Mouse (Mus musculus) spleen, embryonic (tissue): ENCODE measurements around the gene Ddx6.
"Not testable (repeated sequence)": the region's sequence is repeated elsewhere in the genome, so short reads cannot be mapped to it uniquely, and the experiment has no call there.

Experiments
- CTCF ChIA-PET: fragments of 350-600 bp; sonication (Branson Sonifier 250); formaldehyde crosslinking; loops from one replicate; lab custom pipeline; 2022; lab: Charles Lee

The Ddx6 gene

GRCm38 (mm10) chr9:44637551-44638169, 33.0 kb downstream of the Ddx6 start:
- CTCF ChIA-PET: no interaction called here

- CTCF ChIA-PET: not testable (repeated sequence)
These were observed 34.0 kb downstream of the Ddx6 start for GRCm38 (mm10) chr9:44638726-44639125.

GRCm38 (mm10) chr9:44640028-44640427, 35.3 kb downstream of the Ddx6 start:
- CTCF ChIA-PET: not testable (repeated sequence)

- CTCF ChIA-PET: interaction anchor here (0.6 to 1.0 kb wide), 3 partner anchors 12 to 28 kb away, joined by 3 to 9 read pairs (median 5); no protein-coding TSS in a partner anchor
These were observed 36.1 kb downstream of the Ddx6 start for GRCm38 (mm10) chr9:44640646-44641357.

GRCm38 (mm10) chr9:44641616-44642015, 36.9 kb downstream of the Ddx6 start:
- CTCF ChIA-PET: interaction anchor here (0.6 to 1.0 kb wide), 3 partner anchors 11 to 29 kb away, joined by 3 to 9 read pairs (median 5); no protein-coding TSS in a partner anchor

- CTCF ChIA-PET: interaction anchor here (0.6 kb wide), 1 partner anchor 10 kb away, joined by 3 read pairs; no protein-coding TSS in a partner anchor
These were observed 38.4 kb downstream of the Ddx6 start for GRCm38 (mm10) chr9:44643103-44643502.

GRCm38 (mm10) chr9:44644186-44644585, 39.5 kb downstream of the Ddx6 start:
- CTCF ChIA-PET: interaction anchor here (0.5 kb wide), 1 partner anchor 49 kb away, joined by 4 read pairs; no protein-coding TSS in a partner anchor

GRCm38 (mm10) chr9:44645481-44645880, 40.8 kb downstream of the Ddx6 start:
- CTCF ChIA-PET: interaction anchor here (0.6 kb wide), 1 partner anchor 148 kb away, joined by 4 read pairs; no protein-coding TSS in a partner anchor

GRCm38 (mm10) chr9:44645924-44646323, 41.2 kb downstream of the Ddx6 start:
- CTCF ChIA-PET: interaction anchor here (0.6 kb wide), 1 partner anchor 656 kb away, joined by 6 read pairs; no protein-coding TSS in a partner anchor

- CTCF ChIA-PET: interaction anchor here (0.6 kb wide), 1 partner anchor 656 kb away, joined by 6 read pairs; no protein-coding TSS in a partner anchor
These were observed 41.7 kb downstream of the Ddx6 start for GRCm38 (mm10) chr9:44646366-44646765.

GRCm38 (mm10) chr9:44647026-44647425, 42.3 kb downstream of the Ddx6 start:
- CTCF ChIA-PET: no interaction called here

GRCm38 (mm10) chr9:44647656-44648055, 43.0 kb downstream of the Ddx6 start:
- CTCF ChIA-PET: no interaction called here

- CTCF ChIA-PET: no interaction called here
These were observed 44.2 kb downstream of the Ddx6 start for GRCm38 (mm10) chr9:44648881-44649281.

- CTCF ChIA-PET: interaction anchor here (0.6 to 1.2 kb wide), 11 partner anchors 11 to 253 kb away, joined by 3 to 10 read pairs (median 3); no protein-coding TSS in a partner anchor
These were observed 47.3 kb downstream of the Ddx6 start for GRCm38 (mm10) chr9:44652027-44652426.

GRCm38 (mm10) chr9:44653896-44654295, 49.2 kb downstream of the Ddx6 start:
- CTCF ChIA-PET: no interaction called here

- CTCF ChIA-PET: interaction anchor here (0.6 to 0.7 kb wide), 3 partner anchors 9 to 130 kb away, joined by 3 to 4 read pairs (median 3); no protein-coding TSS in a partner anchor
These were observed 50.7 kb downstream of the Ddx6 start for GRCm38 (mm10) chr9:44655098-44656066.

- CTCF ChIA-PET: no interaction called here
These were observed 59.0 kb downstream of the Ddx6 start for GRCm38 (mm10) chr9:44663706-44664105.

GRCm38 (mm10) chr9:44671416-44671815, 66.7 kb downstream of the Ddx6 start:
- CTCF ChIA-PET: no interaction called here

- CTCF ChIA-PET: no interaction called here
These were observed 67.7 kb downstream of the Ddx6 start for GRCm38 (mm10) chr9:44672291-44672865.

- CTCF ChIA-PET: no interaction called here
These were observed 68.3 kb downstream of the Ddx6 start, which contains the start of gene Treh for GRCm38 (mm10) chr9:44673005-44673404. Gene Treh, plus strand, starts transcription at chr9:44673233.
